Mouse (Mus musculus) gastrocnemius, postnatal 36 days (tissue): ENCODE results near the gene Mrpl19. TPM values are rescaled to one million over a fixed set of nuclear protein-coding genes. Genes with fewer than 3 reads are reported as not detected.

Experiments
- DNase-seq, 2 experiments: peaks; one replicate each; pipeline ENCODE4 v3.0.0; 2022
- intact Hi-C: fragments of 180-260 bp; cut with DNase I; formaldehyde crosslinking; loops from one replicate; pipeline ENCODE4 v1.15.1; 2025
- long read RNA-seq, 2 experiments: library from polyadenylated mRNA; stranded (forward); transcript quantifications; one replicate each; pipeline ENCODE4 v2.0.0; 2021
- total RNA-seq, 2 experiments: library from RNA; stranded (reverse); gene quantifications; 2 replicates each; pipeline ENCODE4 v1.2.3; 2021

The Mrpl19 gene
- 10 to 100 TPM; 16.1 to 19.7 TPM for total RNA-seq
- long read RNA-seq, experiment 1, full-length matches to known transcripts, result 18 of 21 reads
- long read RNA-seq, experiment 1, partial matches to known transcripts, result 1 of 21 reads
- long read RNA-seq, experiment 1, other reads (novel, unspliced or antisense), result 2 of 21 reads
- long read RNA-seq, experiment 2, full-length matches to known transcripts, result 17 of 27 reads
- long read RNA-seq, experiment 2, partial matches to known transcripts, result 2 of 27 reads
- long read RNA-seq, experiment 2, other reads (novel, unspliced or antisense), result 8 of 27 reads

DNA sequence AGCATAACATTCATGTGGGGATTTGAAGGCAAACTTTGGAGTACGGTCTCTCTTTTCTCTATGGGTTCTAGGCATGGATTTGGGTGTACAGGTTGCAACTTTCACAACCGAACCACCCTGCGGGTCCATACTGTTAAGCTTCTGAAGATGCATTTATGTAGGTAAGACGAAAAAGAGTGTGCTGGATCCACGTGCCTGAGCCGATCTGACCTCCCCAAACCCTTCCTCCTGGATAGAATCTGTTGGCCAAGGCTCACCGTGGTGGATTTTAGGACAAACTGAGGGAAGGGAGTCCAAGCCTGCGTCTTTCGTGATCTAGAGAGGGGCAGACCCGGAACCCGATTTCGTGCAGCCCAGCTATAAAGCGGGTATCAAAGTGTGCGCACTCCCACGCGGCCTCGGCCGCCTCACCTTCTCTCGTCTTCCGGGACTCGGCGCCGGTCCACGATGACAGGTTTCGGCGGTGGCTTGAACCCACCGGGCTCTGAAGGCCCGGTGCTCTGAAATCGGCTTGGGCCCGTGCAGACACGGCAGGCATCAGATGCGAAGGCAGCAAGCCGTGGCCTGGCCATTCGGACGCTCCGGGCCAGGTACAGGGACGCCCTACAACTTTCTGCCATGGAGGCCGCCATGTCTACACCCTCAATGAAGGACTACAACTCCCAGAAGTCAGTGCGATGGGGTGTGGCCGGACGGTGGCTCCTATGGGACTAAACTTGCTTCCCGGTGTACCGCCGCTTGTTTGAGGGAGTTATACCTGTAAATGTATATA is at the start of gene Mrpl19:
Gene Mrpl19, minus strand, starts transcription at position 663 of the 772 bp plus-strand sequence.
- intact Hi-C loops, result no loop called here
- peak; percentile 84 to 86 for DNase-seq

DNA sequence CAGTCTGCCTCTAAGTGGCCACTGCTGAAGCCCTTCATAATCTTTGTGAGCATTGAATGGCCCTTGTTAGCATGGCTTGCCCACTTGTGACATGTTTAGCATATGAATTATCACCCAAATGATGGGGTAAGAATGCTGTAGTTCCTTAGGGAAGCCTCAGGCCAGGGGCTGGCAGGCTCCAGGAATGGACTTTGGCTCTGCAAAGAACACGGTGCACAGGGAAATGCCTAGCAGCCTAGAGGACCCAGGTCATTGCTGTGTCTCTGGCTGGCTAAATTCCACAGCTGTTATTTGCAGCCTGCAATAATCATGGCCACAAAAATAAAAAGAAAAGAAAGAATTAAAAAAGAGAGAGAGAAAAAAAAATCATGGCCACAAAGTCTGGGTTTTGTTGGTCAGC is 46.6 kb upstream of the Mrpl19 start:
- intact Hi-C loops, result no loop called here
- no peak for DNase-seq

DNA sequence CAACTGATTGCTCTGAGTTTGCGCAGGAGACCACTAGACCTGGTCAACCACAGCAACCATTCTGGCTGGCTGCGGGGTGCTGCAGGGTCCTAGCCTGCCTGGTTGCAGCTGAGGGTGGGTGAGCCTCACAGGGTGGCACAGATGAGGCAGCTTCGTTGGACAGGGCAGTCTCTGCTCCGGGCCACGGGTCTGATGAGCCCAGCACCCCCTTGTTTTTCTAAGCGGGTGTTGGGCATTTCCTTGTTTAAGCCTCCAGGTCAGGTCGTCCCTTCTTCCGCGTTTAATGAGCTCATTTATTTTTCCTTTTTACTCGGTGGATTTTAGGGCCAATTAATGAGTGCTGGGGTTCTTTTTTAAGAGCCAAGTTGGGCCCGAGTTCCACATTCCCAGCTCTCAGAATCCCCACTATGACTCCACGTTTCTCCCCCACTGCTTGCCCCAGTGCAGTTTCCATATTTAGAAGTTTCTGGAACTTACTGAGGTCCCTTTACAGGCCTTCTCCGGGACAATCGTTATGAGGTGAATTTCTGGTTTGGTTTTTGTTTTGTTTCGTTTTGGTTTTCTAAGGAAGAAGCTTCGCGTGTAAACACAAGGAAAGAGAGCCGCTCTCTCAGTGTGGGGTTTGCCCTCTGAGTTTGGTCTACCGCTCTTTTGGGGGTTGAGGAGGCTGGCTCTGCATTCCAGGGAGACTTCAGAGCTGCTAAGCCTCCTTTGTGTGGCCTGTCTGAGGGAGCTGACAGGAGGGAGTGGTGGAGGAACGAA is 24.5 kb upstream of the Mrpl19 start:
- no peak for DNase-seq
- intact Hi-C loops, result no loop called here

DNA sequence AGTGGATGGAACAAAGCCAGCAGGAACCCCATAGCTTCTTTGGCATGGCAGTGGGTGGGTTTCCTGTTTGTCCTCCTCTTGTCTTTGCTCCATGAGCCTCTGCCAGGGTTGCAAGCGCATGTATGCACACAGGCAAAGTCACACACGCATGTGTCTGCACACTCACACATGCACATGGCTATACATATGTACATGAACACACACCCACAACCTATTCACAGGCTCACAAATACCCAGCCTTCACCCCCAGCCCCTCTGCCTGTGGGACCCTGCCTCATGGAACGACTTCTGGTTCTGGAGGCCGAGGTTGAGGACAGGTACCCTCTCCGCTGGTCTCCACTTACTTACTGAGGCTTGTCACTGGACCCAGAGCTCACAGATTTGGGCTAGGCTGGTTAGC is 22.6 kb upstream of the Mrpl19 start:
- DNase-seq, result no peak
- intact Hi-C loops, result loop anchor here (5.0 kb wide), 1 partner anchor 714 kb away; no protein-coding TSS in a partner anchor

DNA sequence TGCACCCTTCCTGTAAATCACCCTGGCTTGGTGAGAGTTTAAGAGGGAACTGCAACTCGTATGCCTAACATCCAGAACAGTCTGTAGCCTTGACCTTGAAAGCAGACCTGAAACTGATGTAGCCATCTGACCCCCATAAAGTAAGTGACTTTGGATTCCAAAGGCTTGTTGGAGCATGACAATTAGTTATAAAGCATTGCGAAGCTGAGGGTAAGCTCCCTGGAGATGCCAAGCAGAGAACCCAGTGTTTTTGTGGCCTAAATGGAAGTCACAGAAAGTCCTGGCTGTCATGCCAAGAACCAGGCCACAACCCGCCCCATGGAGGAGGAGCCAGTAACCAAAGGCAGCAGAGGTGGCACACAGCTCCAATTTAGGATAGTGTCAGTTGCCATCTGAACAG is 21.8 kb upstream of the Mrpl19 start:
- no peak for DNase-seq
- intact Hi-C loops, result loop anchor here (2.0 to 5.0 kb wide), 3 partner anchors 53 to 715 kb away; partner anchors contain the start of gene Eva1a

DNA sequence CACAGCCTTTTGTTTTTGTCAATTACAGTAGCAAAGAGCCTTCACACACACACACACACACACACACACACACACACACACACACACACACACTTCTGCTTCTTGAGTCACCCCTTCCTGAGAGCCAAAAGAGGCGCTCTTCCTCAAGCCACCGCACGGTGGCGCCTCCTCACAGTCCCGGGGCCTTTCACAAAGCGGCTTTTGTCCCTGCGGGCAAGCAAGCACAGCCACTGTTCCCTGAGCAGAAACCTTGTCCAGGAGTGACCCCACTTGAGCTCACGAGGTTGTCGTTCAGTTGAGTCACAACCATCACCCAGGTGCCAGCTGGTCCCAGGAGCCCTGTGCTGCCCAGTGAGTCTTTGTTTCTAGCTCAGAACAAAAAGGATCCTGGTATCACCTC is 21.3 kb upstream of the Mrpl19 start:
- peak; percentile 63 to 68 for DNase-seq
- intact Hi-C loops, result loop anchor here (2.0 to 5.0 kb wide), 3 partner anchors 54 to 715 kb away; partner anchors contain the start of gene Eva1a

DNA sequence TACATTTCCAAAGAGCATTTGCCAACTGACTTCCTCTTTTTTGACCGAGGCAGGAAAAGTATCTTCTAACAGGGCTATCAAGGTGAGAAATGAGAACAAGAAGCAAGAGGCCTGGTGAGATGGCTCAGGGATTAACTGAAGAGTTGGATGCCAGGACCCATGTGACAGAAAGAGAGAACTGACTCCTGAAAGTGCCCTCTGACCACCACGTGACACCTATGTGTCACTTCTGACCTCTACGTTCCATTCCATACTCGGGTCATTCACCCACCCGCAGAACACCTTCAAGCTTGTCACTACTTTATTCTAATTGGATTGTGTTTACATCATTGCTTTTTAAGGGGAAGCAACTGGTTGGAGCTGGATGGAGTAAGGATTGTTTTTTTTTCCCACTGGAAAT is 20.8 kb upstream of the Mrpl19 start:
- intact Hi-C loops, result loop anchor here (2.0 to 5.0 kb wide), 3 partner anchors 54 to 716 kb away; partner anchors contain the start of gene Eva1a

DNA sequence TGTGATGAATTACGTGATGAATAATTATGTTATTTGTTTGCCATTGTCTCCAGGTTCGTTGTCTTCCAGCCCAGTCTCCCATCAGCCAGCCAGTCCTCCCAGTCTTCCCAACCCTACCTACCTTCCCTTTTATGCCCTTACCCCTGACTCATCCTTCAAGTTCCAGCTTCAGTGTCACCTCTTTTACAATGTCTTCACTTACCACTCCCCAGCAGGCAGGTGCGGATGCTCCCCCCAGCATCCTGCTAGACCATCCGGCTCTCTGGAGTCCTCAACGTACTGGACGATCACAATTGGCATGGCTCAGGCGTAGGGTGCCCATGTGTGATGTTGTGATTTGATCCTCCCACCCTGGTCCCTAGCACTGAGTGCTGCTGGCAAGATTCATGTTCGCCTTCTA is 20.4 kb upstream of the Mrpl19 start:
- intact Hi-C loops, result loop anchor here (2.0 to 5.0 kb wide), 3 partner anchors 55 to 716 kb away; partner anchors contain the start of gene Eva1a
- DNase-seq, result no peak

More for the DNA sequence above, 20.8 kb upstream of the Mrpl19 start:
- no peak for DNase-seq

DNA sequence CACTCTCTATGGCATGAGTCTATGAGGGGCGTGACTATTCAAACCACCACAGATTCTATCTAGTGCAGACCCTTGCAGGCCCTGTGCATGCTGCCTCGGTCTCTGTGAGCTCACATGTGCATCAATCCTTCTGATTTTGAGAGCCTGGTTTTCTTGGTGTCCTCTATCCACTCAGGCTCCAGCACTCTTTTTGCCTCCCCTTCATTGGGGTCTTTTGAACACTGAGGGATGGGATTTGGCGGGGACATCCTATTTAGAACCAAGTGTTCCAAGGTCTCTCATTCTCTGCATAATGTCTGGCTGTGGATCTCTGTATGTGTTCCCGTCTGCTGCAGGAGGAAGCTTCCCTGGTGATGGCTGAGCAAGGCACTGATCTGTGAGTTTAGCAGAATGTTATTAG is 13.5 kb upstream of the Mrpl19 start:
- intact Hi-C loops, result no loop called here
- no peak for DNase-seq

DNA sequence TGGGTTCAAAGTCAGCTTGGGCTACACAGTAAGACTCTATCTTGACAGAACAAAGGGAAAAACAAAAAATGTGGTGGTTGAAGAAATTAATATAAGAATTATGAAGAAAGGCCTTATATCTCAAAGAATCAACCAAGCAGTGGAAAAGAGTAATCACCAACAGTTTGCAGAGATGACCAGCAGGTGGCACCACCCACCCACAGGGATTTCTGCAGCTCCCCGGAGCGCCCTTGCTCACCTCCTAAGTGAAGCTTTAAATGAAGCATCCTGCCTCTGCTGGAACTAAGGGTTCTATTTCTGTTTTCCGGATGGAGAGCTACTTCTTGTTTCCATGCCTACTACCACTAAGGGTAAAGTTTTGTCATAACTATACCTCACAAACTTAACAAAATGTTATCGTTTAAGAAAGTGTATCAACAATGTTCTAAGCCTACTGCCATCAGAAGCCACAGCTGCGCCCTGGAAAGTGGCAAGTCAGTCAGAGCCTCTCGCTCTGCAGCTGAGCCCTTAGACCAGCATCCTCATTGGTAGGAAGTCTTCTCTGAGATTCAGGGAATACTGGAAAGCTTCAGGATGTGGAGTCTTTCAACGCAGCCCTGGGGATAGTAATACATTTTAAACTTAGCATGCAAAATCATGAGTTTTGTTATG is 10.3 kb upstream of the Mrpl19 start:
- intact Hi-C loops, result no loop called here
- DNase-seq, result peak; percentile 45 to 48

DNA sequence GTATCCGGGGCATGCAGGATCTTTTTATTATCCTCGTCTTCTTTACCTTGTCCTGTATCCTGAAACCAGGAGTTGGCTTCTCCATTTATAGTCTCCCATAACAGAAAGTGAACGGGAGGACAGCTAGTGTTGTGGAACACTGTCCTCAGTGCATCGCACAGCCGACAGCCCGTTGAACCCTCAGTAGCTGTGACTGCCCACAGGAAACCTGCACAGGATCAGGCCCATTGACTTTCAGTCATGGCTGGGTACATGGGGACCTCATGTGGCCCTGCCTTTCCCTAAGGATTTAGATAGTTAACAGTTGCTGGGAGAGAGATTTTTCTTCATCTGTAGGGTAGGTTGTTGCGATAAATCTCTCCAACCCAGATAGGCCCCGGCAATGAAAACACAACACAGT is 6.8 kb upstream of the Mrpl19 start:
- no peak for DNase-seq
- intact Hi-C loops, result no loop called here

DNA sequence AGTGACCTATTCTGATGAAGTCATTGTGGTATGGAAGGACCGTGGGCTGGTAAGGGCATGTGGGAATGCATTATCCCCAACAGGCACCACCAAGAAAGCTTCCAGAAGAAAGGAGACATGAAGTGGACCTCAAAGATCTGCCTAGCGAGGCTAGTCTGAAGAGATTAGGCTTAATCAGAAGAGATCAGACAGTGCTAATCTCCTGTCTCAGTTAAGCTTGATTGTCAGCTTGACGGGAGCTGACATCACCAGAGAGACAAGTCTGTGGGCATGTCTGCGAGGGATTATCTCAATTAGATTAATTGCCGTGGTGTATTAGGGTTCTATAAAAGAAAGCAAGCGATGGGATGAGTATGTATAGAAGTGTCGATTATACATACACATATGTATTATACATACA is 5.4 kb upstream of the Mrpl19 start:
- DNase-seq, result no peak
- intact Hi-C loops, result no loop called here

DNA sequence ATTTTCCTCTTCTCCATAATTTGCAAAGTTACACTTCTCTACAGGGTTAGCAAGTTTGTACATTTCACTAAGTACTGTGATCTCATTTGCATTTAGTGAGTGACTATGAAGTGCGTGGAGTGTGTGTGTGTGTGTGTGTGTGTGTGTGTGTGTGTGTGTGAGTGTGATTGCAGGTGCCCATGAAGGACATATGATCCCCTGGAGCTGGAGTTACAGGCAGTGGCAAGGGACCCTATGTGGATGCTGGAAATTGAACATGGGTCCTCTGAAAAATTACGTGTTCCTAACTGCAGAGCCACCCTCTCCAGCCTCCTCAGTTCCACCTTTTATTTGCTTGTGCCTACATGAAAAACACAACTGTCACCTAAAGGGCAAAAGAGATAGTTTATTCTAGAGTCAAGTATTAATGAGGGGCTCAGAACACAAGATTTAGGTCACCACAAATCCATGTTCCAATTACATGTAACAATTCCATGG is 348 bp upstream of the Mrpl19 start:
- intact Hi-C loops, result no loop called here
- DNase-seq, result no peak

DNA sequence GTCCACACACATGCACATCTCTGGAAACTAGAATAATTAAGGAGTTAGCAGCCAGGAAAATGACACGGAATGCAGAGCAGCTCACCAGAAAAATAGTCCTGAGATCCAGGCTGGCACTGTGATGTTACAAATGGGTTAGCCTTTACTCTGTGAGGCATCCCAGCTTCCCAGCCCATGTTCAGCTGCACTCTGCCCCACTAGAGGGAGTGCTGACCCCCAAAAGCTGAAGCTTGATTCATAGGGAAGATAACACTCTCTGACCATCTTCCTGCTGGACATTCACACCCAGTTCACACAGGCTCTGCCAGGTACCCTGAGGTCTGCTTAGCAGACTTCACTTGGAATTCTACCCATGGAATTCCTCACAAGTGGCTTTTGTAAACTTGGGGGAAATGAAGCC is 5.5 kb downstream of the Mrpl19 start:
- intact Hi-C loops, result no loop called here
- DNase-seq, result no peak

DNA sequence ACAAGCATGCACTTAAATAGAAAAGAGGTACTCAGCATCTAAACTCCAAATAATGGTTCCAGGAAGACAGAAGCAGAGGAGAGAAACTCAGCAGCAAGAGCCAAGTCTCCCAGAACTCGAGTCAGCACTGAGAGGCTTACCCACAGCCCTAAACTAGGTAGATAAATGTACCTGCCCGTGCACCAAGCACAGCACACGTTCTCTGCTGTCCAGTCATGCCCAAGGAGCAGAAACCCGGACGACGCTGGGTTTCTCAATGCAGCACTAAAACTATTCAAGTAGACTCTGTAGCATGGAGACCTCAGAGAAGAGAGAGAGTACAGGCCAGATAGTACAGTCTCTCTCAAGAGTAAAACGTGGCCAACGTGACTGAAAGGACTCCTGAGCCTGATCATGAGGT is 5.9 kb downstream of the Mrpl19 start:
- no peak for DNase-seq
- intact Hi-C loops, result no loop called here

DNA sequence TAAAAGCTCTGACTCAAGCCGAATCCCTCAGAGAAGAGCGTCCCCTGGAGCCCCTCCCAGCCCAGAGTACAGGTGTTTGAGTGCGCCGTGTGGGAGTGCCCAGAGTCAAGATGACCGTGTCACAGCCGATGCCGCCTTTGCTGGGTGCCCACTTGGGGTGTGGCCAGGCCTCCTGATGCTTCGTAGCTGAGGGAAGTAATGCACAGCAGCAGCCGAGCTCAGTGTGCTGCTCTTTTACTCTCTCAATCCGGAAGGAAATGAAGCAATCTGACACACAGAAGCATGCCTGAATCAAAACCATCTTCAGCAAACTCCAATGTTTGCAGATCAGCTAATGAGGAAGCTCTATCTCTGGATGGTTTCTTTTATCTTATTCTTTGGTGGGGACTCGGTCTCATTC is 7.8 kb downstream of the Mrpl19 start:
- intact Hi-C loops, result no loop called here
- no peak for DNase-seq

DNA sequence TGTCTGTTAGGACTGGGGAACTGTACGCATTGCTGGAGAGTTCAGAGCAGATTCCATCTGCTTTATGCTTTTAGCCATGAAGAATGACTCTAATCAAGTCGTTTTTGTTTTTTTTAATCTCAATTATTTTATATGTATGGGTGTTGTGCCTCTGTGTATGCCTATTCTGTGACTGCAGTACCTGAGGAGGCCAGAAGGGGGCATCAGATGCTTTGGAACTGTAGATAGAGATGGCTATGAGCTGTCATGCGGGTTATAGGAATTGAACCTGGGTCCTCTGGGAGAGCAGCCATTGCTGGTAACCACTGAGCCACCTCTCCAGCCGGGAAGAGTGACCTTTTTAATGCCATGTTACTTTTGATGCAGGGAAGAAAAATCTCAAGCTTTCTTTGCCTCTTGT is 9.4 kb downstream of the Mrpl19 start:
- intact Hi-C loops, result no loop called here

DNA sequence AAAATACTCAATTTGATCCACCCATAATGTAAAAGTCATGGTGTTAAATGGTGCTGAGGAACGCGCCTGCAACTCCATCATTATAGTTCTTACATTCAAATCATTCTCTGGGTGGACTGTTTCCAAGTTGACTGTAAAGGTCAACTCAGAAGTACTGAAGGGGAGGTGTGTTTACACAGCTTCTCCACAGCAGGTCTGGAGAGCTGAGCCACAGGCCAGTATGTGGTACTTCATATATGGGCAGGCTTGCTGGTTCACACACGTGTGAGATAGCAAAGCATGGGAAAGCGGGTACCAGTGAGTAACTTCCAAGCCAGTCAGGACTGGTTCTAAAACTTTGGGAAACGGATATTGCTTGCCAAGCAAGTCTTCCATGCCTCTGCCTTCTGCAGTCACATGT is 10.6 kb downstream of the Mrpl19 start:
- intact Hi-C loops, result no loop called here
- DNase-seq, result no peak

More for the DNA sequence above, 9.4 kb downstream of the Mrpl19 start:
- no peak for DNase-seq

DNA sequence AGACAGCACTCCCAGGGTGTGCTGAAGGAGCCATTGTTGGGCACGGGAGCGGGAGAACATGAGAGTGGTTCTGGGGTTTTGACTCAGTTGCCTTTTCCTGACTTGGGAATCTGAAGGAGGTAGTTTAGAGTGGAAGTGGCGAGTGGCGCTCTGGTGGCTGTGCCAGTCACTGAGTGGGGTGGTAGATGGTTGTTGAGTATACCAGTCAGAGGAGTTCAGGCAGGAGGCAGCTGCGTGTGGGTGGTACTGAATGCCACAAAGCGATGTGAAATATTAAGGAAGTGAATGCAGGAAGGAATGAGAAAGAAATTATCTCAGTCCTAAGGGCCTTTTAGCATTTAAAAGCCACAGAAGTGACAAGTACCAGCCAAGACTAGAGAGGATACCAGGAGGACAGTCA is 18.9 kb downstream of the Mrpl19 start:
- no peak for DNase-seq
- intact Hi-C loops, result no loop called here

DNA sequence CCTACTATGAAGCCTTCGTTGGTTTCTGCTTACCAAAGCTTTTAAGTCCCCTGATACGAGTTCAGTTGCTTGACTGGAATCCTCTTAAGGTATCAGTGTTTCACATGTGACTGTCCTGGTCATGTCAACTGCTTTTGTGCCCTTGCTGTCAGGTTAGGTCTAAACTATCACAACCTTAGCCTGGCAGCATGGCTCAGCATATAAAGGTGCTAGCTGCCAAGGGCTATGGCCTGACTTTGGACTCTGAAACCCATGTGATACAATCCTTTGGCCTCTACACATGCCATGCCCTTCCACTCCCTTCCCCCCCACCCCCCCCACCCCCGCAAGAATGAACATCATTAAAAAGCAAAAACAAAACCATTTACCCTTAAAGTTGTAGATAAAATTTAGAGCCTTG is 21.3 kb downstream of the Mrpl19 start:
- intact Hi-C loops, result no loop called here

More for the DNA sequence above, 21.3 kb downstream of the Mrpl19 start:
- no peak for DNase-seq
